Mouse (Mus musculus): ENCODE results near the gene Gm20517. TPM values are rescaled to one million over a fixed set of nuclear protein-coding genes. Genes with fewer than 3 reads are reported as not detected.
A peak's percentile ranks its signal among the peaks of the same experiment; 100 is the strongest.
"Not testable (repeated sequence)": the region's sequence is repeated elsewhere in the genome, so short reads cannot be mapped to it uniquely, and the experiment has no call there.

The Gm20517 gene
- total RNA-seq, 4 experiments from 2014 or later = 0.35 to 5.1 (median 2.0) TPM

- no peak for DNase-seq (ENCODE audit: low spot score)
Observed at GRCm38 (mm10) chr17:47626031-47626430, 14.6 kb downstream of the Gm20517 start.

- DNase-seq (ENCODE audit: low spot score) = no peak
Observed at GRCm38 (mm10) chr17:47627791-47628190, 16.4 kb downstream of the Gm20517 start.

- DNase-seq (ENCODE audit: low spot score) = peak; percentile 90
Observed at GRCm38 (mm10) chr17:47628851-47629676, 17.7 kb downstream of the Gm20517 start.

GRCm38 (mm10) chr17:47629717-47630677, 18.6 kb downstream of the Gm20517 start:
- DNase-seq (ENCODE audit: low spot score) = no peak

- DNase-seq (ENCODE audit: low spot score) = no peak
Observed at GRCm38 (mm10) chr17:47630678-47631065, 19.3 kb downstream of the Gm20517 start, which contains the start of gene Usp49. TSS of gene Usp49 (plus strand) at chr17:47630690.

GRCm38 (mm10) chr17:47632181-47632840, 20.9 kb downstream of the Gm20517 start:
- DNase-seq (ENCODE audit: low spot score) = no peak

GRCm38 (mm10) chr17:47633999-47634770, 22.8 kb downstream of the Gm20517 start:
- no peak for DNase-seq (ENCODE audit: low spot score)

GRCm38 (mm10) chr17:47642992-47643391, 31.6 kb downstream of the Gm20517 start:
- DNase-seq (ENCODE audit: low spot score) = no peak

GRCm38 (mm10) chr17:47646683-47647082, 35.3 kb downstream of the Gm20517 start:
- peak; percentile 42 for DNase-seq (ENCODE audit: low spot score)

- DNase-seq (ENCODE audit: low spot score) = no peak
Observed at GRCm38 (mm10) chr17:47648966-47649365, 37.6 kb downstream of the Gm20517 start.

GRCm38 (mm10) chr17:47651953-47652352, 40.6 kb downstream of the Gm20517 start:
- DNase-seq (ENCODE audit: low spot score) = no peak

- not testable (repeated sequence) for DNase-seq (ENCODE audit: low spot score)
Observed at GRCm38 (mm10) chr17:47654346-47654745, 43.0 kb downstream of the Gm20517 start.

GRCm38 (mm10) chr17:47655697-47656096, 44.3 kb downstream of the Gm20517 start:
- DNase-seq (ENCODE audit: low spot score) = no peak

GRCm38 (mm10) chr17:47657901-47658300, 46.5 kb downstream of the Gm20517 start:
- no peak for DNase-seq (ENCODE audit: low spot score)

GRCm38 (mm10) chr17:47658741-47659243, 47.4 kb downstream of the Gm20517 start:
- peak; percentile 6 for DNase-seq (ENCODE audit: low spot score)

GRCm38 (mm10) chr17:47663009-47663713, 51.8 kb downstream of the Gm20517 start:
- DNase-seq (ENCODE audit: low spot score) = no peak

GRCm38 (mm10) chr17:47664474-47664873, 53.1 kb downstream of the Gm20517 start:
- no peak for DNase-seq (ENCODE audit: low spot score)

- no peak for DNase-seq (ENCODE audit: low spot score)
Observed at GRCm38 (mm10) chr17:47669166-47669565, 57.8 kb downstream of the Gm20517 start.

GRCm38 (mm10) chr17:47671988-47672310, 60.6 kb downstream of the Gm20517 start:
- no peak for DNase-seq (ENCODE audit: low spot score)
